Mouse (Mus musculus): Measurements from ENCODE around the gene Frs3.

- TF ChIP-seq CTCF (IDR thresholded peaks at IDR 0.05; ENCODE audit: low read depth) (peak; percentile 90), EP300 (IDR thresholded peaks at IDR 0.05; ENCODE audit: low read depth) (no peak)
Observed at GRCm38 (mm10) chr17:47676581-47676980, 12.2 kb upstream of the Frs3 start.
